Mouse (Mus musculus) megakaryocyte, embryonic 14.5 days (primary cell): ENCODE data around the gene Dcp1a. TPM values are rescaled to one million over a fixed set of nuclear protein-coding genes. Genes with fewer than 3 reads are reported as not detected.
A peak's percentile ranks its signal among the peaks of the same experiment; 100 is the strongest.

Experiments used
- H3K27me3 ChIP-seq: replicated peaks from 2 replicates; pipeline ENCODE3; 2012; ENCODE audit warnings: inconsistent platforms
- H3K36me3 ChIP-seq: replicated peaks from 2 replicates; pipeline ENCODE3; 2012; ENCODE audit warnings: low read length, inconsistent platforms, mixed read lengths
- H3K4me1 ChIP-seq: 2 replicates; pipeline ENCODE4 v1.6.1; 2012; ENCODE audit warnings: inconsistent platforms
- H3K4me3 ChIP-seq: replicated peaks from 2 replicates; pipeline ENCODE3; 2012; ENCODE audit warnings: moderate library complexity, mild to moderate bottlenecking, inconsistent platforms
- H3K9me3 ChIP-seq: 2 replicates; pipeline ENCODE4 v1.6.1; 2012; ENCODE audit warnings: inconsistent platforms
- FLI1 ChIP-seq: IDR thresholded peaks from 2 replicates; pipeline ENCODE4 v1.6.1; 2012; ENCODE audit warnings: low read length, inconsistent platforms, mixed read lengths
- GATA1 ChIP-seq: IDR thresholded peaks from 3 replicates; pipeline ENCODE4 v1.6.1; 2012; ENCODE audit warnings: mixed read lengths, low read length, inconsistent platforms, borderline replicate concordance
- polyA plus RNA-seq: library from polyadenylated mRNA; stranded (reverse); fragments of >175 nt; gene quantifications from 2 replicates; pipeline ENCODE4 v1.2.3, GENCODE M21; 2012; ENCODE audit warnings: low replicate concordance; ENCODE audit not compliant: insufficient read depth

The Dcp1a gene
- polyA plus RNA-seq, 1 experiment: 22.3 TPM

DNA sequence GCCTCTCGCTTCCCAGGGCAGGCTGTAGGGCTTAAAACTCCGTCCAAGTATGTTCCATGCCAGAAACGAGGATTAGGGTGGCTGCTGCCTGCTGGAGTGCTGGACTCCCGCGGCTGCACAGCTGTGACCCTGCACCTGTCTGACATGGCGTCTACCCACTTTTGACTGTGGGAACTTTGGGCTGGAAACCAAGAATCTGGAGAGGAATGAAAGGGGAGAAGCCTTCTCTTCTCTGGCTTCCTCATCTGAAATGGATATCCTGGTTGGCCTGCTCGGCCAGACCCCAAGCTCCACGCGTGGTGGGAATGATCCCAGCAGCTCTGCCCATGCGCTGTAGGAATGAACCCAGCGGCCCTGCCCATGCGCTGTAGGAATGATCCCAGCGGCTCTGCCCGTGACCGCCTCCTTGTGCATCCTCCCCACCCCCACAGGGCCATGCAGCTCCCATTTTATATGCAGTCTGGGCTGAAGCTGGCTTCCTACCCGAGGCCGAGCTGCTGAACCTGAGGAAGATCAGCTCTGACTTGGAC, 80.1 kb downstream of the Dcp1a start:
- no peaks in the 10 kb centered on the region for H3K9me3 ChIP-seq
- H3K27me3 ChIP-seq: no peaks in the 10 kb centered on the region
- peaks cover 60% of the 10 kb centered on the region for H3K4me1 ChIP-seq
- peaks cover 95% of the 10 kb centered on the region for H3K36me3 ChIP-seq
- TF ChIP-seq FLI1: no peak
- no peak overlapping the region for H3K4me3 ChIP-seq

DNA sequence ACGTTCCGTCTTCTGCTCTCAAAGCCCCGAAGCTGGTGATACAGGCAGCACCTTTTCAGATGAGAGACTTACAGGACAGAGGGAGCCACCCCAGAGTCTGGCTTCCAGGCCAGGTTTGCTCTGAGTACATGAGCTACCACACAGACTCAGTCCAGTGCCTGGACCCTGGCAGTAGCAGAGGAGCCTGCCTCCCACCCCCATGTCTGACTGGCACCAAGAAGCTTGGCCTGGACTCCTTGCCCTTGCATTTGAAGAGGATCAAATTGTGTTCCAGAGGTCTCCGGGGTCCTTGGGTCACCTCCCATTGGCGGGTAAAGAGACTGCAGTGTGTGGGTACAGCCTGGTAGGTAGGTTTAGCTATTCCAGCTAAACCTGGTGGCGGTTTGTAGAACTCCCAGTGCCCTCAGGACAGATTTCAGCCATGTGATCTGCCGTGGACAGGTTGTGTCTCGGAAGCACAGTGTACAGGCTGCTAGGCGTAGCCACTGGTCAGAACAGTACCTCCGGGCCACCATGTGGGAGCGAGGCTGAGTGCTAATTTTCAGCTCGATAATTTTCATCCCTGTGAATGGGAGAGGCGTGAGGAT, 81.6 kb downstream of the Dcp1a start:
- Histone ChIP-seq H3K27me3 (no peaks in the 10 kb centered on the region), H3K4me3 (no peak overlapping the region), H3K36me3 (peaks cover 95% of the 10 kb centered on the region), H3K9me3 (no peaks in the 10 kb centered on the region), H3K4me1 (peaks cover 72% of the 10 kb centered on the region)
- TF ChIP-seq GATA1: no peak
- no peak for TF ChIP-seq FLI1

DNA sequence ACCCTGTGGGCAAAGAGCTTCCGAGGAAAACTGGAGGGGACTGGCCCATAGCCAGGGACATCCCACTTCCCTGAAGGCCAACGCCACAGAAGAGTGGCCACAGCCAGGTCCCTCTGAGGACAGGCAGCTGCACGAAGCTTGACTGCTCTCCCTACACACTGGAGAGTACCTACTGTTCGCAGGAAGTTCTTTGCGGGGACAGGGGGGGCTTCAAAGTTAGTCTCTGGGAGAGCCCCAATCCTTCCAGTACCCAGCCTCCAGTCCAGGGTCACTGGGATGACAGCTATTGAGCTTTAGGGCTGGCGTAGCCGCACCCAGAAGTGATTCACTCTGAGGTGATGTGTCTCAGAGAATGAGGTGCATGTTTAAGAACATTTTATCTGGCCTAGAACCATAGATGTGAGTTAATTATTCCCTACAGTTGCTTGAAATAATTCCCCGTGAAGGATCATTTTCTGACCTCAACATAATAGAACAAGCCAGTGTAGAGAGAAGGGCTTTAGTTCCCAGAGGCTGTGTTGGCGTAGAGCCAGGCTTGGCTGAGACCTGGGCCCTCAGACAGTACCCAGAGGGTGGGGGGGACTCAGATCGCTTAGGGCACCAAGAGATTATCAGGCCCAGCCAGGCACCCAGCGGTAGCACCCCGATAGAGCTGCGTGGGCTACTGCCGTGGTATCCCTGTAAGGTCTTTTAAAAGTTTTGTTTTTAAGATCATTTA, 82.3 kb downstream of the Dcp1a start:
- H3K4me1 ChIP-seq: peaks cover 72% of the 10 kb centered on the region
- no peak overlapping the region for H3K4me3 ChIP-seq
- peaks cover 95% of the 10 kb centered on the region for H3K36me3 ChIP-seq
- H3K9me3 ChIP-seq: no peaks in the 10 kb centered on the region
- H3K27me3 ChIP-seq: no peaks in the 10 kb centered on the region
- TF ChIP-seq FLI1: no peak
- no peak for TF ChIP-seq GATA1

DNA sequence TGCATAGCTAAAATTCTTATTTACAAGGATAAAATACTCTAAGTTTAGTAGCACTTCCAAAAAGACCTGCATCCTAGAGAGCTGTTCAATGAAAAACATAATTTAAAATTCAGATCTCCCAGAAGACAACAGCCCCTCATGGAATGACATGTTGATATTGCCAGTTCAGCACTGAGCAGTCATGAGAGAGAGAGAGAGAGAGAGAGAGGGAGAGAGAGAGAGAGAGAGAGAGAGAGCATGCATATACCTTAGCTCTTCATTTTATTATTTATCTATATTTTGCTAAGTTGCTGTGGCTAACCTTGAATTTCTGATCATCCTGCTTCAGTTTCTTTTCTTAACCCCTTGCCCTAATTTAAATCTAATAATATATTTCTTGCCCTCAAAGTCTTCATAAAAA, 83.0 kb downstream of the Dcp1a start:
- peaks cover 95% of the 10 kb centered on the region for H3K36me3 ChIP-seq
- no peaks in the 10 kb centered on the region for H3K27me3 ChIP-seq
- H3K9me3 ChIP-seq: no peaks in the 10 kb centered on the region
- TF ChIP-seq FLI1: no peak
- TF ChIP-seq GATA1: no peak
- H3K4me3 ChIP-seq: no peak overlapping the region
- peaks cover 72% of the 10 kb centered on the region for H3K4me1 ChIP-seq

DNA sequence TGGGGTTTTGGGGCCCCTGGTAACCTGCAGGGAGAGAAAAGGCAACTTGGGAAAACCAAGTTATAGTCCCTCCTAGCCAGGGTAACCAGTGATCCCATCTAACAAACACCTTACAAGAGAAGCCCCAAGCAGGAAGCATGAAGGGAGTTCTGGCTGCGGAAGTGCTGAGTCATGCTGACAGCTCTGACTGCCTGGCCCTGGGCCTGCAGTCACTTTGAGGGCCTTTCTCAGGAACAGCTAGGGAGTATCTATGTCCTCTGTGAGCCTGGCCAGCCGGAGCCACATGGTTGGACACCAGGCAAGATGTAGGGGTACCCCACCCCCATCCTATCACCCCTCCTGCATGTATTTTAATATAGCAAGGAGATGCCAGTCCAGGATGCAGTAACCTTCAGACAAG, 85.1 kb downstream of the Dcp1a start:
- Histone ChIP-seq H3K36me3 (peaks cover 95% of the 10 kb centered on the region), H3K4me3 (peak overlapping the region; percentile 69), H3K27me3 (no peaks in the 10 kb centered on the region), H3K4me1 (peaks cover 78% of the 10 kb centered on the region), H3K9me3 (no peaks in the 10 kb centered on the region)
- no peak for TF ChIP-seq FLI1
- TF ChIP-seq GATA1: no peak

DNA sequence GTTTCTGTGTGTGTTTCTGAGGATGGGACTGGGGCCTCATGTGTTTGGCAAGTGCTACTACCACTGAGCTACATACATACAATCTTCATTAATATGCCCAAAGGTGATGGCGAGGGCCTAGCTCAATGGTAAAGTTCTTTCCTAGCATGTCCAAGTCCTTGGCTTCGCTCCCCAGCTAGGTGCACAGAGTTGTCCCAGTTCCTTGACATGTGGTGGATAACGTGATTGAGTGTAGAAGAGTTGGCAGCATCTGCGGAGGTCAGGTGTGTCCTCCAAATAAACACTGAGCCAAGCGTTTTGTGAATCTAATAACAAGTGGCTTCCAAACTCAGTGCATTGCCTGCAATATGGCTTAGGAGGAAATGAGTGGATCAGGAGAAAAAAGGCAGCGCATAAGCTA, 87.0 kb downstream of the Dcp1a start:
- H3K27me3 ChIP-seq: no peaks in the 10 kb centered on the region
- TF ChIP-seq FLI1 (no peak), GATA1 (no peak)
- no peaks in the 10 kb centered on the region for H3K9me3 ChIP-seq
- H3K4me1 ChIP-seq: peaks cover 65% of the 10 kb centered on the region
- peaks cover 94% of the 10 kb centered on the region for H3K36me3 ChIP-seq
- no peak overlapping the region for H3K4me3 ChIP-seq

DNA sequence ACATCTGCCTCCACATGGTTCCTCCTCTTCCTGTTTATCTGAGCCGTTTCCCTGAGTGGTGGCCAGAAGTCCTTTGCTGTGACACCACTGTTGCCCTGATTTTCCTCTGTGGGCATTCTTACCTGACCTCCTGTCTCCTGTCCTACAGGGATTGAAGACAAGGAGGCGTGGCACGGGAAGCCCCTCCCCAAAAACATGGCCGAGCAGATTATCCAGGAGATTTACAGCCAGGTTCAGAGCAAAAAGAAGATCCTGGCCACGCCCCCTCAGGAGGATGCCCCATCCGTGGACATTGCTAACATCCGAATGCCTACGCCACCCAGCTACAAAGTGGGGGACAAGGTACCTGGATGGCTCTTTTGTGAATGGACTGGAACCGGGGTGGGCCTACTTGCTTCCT, 88.7 kb downstream of the Dcp1a start:
- TF ChIP-seq FLI1 (no peak), GATA1 (no peak)
- H3K9me3 ChIP-seq: no peaks in the 10 kb centered on the region
- H3K36me3 ChIP-seq: peaks cover 98% of the 10 kb centered on the region
- H3K4me1 ChIP-seq: peaks cover 58% of the 10 kb centered on the region
- H3K4me3 ChIP-seq: no peak overlapping the region
- H3K27me3 ChIP-seq: no peaks in the 10 kb centered on the region

DNA sequence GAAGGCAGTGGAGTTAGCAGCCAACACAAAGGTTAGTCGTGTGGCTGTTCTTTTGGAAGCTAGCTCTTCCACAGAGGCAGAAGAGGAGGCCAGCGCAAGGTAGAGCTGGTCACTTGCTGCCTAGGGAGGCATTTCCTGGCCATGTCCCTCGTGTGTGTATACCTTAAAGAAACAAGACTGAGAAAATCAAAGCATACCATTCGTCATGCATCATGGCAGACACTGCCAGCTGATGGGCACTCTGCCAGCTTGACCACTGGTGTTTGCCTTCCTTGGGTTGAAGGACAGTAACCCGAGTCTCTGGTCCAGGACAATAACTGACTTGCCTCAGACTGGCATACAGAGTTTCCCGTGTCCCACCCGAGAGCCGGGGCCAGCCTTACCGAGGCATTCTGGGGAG, 91.0 kb downstream of the Dcp1a start:
- peaks cover 99% of the 10 kb centered on the region for H3K36me3 ChIP-seq
- H3K4me3 ChIP-seq: no peak overlapping the region
- peaks cover 45% of the 10 kb centered on the region for H3K4me1 ChIP-seq
- H3K27me3 ChIP-seq: no peaks in the 10 kb centered on the region
- TF ChIP-seq FLI1: no peak
- TF ChIP-seq GATA1: no peak
- no peaks in the 10 kb centered on the region for H3K9me3 ChIP-seq

DNA sequence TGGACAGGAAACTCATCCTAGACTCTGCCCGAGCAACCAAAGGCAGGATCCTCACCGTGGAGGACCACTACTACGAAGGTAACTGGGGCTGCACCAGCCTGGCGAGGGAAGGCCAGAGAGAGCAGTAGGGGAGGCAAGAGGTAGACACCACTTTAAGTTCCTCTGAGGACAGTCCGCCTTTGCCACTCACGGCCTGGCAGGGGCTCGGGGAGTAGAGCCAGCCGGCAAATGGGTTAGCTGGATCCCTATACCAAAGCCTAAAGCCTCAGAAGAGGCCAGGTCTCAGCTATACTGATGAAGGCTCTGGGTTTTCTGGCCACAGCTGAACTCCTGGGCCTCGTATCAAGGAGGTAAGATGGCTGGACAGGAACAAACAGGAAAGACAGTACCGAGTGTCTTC, 92.9 kb downstream of the Dcp1a start:
- Histone ChIP-seq H3K27me3 (no peaks in the 10 kb centered on the region), H3K4me3 (no peak overlapping the region), H3K9me3 (no peaks in the 10 kb centered on the region), H3K36me3 (peaks cover 93% of the 10 kb centered on the region), H3K4me1 (peaks cover 35% of the 10 kb centered on the region)
- no peak for TF ChIP-seq FLI1
- TF ChIP-seq GATA1: no peak

DNA sequence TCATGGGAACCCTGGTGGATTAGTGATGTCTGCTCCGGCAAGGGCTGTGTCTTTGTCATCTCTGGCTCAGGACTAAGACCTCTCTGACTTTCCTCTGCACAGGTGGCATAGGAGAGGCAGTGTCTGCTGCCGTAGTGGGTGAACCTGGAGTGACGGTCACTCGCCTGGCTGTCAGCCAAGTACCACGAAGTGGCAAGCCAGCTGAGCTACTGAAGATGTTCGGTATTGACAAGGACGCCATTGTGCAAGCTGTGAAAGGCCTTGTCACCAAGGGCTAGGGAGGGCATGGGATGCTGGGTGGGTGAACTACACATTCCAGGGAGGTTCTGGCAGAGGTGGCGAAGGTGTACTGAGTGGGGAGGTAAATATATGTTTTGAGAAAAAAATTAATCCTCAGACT, 93.9 kb downstream of the Dcp1a start:
- no peaks in the 10 kb centered on the region for H3K27me3 ChIP-seq
- no peak for TF ChIP-seq FLI1
- TF ChIP-seq GATA1: no peak
- no peak overlapping the region for H3K4me3 ChIP-seq
- H3K9me3 ChIP-seq: peaks cover 4% of the 10 kb centered on the region; the same call in 1 of the 2 replicates
- H3K36me3 ChIP-seq: peaks cover 87% of the 10 kb centered on the region
- H3K4me1 ChIP-seq: peaks cover 28% of the 10 kb centered on the region
